Mouse (Mus musculus) cerebellum, adult 2 months (tissue): ENCODE measurements at regions not wholly inside any gene's neighbourhood (a gene's known extent, or its start where the extent isn't known, plus 50 kb on each side); places are given as distances from the start of the nearest gene placed in this dataset.

Experiments used
- CTCF ChIP-seq: fragments of 200-500 bp; IDR thresholded peaks from 2 replicates; pipeline ENCODE4 v1.5.1; 2011; ENCODE audit warnings: low read depth, mild to moderate bottlenecking, control low read depth, low read length, moderate library complexity, borderline replicate concordance; ENCODE audit not compliant: insufficient read depth
- POLR2A ChIP-seq: fragments of 200-500 bp; IDR thresholded peaks from 2 replicates; pipeline ENCODE4 v1.6.1; 2011; ENCODE audit warnings: low read length, control low read depth, borderline replicate concordance; ENCODE audit not compliant: insufficient read depth

GRCm38 (mm10) chr2:51038685-51039084 is 110.2 kb downstream of the Rnd3 start:
- TF ChIP-seq CTCF (no peak), POLR2A (no peak)
